Mouse (Mus musculus) pancreas, adult 10 weeks (tissue): ENCODE measurements around the gene Vipas39. TPM values are rescaled to one million over a fixed set of nuclear protein-coding genes. Genes with fewer than 3 reads are reported as not detected.

Experiments
- polyA plus RNA-seq: library from polyadenylated mRNA; stranded (reverse); fragments of 350-450 nt; fragmentation: Illumina TruSeq; extraction: RNeasy Lipid Tissue Mini Kit (QIAGEN cat#74804); gene quantifications from one replicate; pipeline ENCODE4 v1.2.3, GENCODE M21; 2015; ENCODE audit warnings: low read depth, low replicate concordance; ENCODE audit not compliant: insufficient read depth

Vipas39 gene
- polyA plus RNA-seq = 8.2 TPM

DNA sequence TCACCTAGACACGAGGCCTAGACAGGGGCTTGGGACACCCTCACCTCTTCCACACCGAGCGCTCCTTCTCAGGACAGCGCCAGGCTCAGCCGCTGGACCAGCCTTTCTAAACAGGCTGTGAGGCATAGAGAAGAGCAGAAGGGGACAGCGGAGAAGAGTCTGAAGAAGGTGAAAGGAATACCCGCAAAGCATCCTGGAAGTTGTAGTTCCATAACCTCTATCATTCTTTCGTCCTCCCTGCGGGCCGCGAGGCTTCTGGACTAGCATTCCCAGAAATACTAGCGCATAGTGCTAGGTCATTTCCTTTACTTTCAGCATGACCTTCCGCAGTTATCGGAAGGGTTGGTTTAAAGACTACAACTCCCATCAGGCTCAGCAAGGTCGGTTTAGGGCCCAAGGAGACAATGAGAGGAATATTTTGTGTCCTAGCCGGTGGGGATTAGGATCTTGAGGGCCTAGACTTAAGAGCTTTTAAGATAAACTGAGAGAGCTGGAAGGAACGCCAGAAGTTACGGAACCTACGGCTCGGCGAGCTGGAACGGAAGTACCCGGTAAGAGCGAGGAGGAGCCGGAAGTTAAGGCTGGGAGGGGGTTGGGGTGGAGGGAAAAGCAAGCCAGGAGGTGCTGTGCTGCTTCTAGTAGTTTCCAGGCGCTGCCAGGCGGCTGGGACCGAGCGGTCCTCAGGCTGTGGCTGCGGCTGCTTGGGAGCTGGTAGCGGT, at the start of gene Vipas39, which contains the start of gene Ahsa1:
Gene Vipas39 (minus strand): TSS at position 149 of the 719 bp plus-strand sequence.
Gene Ahsa1 (plus strand): TSS at position 372 of the 719 bp plus-strand sequence.

DNA sequence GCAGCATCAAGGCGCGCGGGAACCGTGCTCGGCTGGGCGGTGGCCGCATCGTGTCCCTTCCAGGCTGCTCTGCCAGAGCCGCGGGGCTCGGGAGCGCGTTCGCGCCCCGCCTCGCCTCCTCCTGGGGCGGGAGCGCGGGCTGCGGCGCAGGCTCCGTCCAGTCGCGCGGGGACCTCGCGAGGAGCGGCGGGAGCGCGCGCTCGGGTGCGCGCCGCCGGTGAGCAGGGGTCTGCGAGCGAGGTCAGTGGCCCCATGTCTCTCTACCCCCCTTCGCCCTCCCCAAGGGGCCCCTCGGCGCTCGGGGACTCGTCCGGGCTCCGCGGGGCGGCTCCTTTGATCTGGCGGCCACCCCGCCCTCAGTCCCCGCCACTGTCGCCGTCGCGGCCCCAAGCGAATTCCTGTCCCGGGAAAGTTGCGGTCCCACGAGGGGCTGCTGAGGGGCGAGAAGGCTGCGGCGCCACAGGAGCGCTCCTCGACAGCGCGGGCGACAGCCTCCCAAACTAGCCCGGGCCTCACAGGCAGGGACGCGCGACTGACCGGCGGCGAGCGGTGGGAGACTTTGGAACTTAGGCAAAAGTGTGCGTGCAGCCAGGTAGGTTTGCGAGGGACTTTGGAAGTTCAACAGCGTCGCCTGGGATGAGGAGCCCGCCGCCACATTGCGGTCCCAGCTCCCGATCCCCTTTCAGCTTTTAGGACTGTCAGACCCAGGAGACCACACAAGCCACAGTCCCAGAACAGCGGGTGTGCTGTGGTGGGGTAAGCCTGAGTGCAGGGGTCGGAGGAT, 33.8 kb upstream of the Vipas39 start, which contains the start of gene Ism2:
Gene Ism2 (minus strand): TSS at position 49 of the 784 bp plus-strand sequence.

DNA sequence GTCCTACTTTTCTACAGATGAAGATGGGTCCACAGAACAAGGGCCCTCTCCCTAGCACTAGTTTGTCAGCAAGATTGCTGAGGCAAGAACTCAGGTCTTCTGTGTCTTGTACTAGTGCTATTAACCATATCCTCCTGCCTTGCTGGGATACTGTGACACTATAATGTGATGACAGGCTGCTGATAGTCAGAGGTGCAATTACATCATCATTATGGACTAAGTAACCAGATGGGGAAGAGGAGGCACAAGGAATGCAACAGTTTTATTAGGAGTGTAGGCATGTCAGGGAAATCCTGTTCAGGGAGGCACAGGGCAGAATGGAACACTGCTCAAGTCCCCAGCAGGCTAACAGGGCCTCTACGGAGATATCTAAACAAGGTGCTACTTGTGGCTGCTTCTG, 27.4 kb downstream of the Vipas39 start, which contains the start of gene Noxred1:
Gene Noxred1 (minus strand): TSS at position 101 of the 400 bp plus-strand sequence.

DNA sequence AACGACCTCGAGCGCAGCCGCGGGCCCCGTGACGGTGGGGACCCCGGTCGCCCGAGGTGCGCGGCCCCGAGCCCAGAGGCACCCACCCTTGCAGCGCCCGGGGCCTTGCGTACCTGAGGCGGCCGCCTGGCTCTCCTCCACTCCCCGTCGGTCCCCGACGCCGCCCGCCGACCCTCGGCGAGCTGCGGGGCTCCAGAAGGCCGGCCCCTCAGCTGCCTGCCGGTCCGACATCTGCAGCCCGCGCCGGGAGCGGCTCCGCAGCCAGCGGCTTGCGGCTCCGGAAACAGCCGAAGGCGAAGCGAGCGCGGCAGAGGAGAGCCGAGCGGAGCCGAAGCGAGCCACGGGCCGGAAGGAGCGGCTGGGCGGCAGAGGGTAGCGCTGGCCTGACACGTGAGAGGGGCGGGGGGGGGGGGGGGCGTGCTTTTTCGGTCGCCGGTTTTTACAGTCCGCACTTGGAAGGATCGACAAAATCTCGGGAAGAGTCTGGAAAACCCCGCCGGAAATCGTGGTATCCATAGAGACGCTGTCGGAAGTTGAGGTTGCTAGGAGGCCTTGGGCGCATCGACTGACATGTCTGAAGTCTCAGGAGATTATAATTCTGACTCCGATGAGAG, 66.0 kb downstream of the Vipas39 start, which contains the start of gene Tmed8:
Gene Tmed8 (minus strand): TSS at position 482 of the 614 bp plus-strand sequence.

DNA sequence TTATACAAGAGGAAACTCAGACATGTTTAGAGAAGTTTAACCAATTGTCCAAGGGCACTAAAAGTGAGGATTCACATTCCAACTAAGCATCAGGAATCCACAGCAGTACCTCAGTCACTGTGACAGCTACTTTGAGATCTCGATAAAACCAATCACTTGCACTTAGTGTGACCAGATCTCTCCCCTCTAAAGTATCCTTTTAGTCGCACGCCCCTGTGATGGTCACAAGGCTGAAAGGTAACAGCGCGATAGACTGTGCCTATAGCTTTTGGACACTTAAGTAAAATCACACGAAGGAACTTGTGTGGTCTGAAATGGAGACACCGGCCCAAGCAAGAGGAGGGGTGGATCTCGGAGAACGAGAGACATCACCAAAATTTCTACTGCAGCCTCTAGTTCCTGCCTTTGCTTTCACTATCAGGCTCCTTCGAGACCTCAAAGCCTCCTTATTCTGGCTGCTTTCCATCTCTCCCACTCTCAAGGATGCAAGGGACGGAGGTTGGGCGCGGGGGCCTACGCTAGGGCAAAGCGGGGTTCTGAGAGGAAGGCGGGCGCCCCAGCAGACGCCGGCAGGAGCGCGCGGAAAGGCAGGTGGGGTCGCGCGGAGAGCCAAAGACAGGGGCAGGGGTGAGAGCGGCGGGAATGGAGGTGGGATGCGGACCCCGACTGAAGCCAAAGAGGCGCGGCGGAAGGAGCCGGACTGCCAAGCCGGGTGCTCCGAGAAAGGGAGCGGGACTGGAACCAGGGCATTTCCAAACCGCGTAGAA, 66.7 kb downstream of the Vipas39 start, which contains the start of gene Samd15:
Gene Samd15 (plus strand): TSS at position 518 of the 767 bp plus-strand sequence.

Other genes with a start within 250 kb of the Vipas39 start
- gene Tmem63c, start 244.9 kb downstream of the Vipas39 start, polyA plus RNA-seq = 0.52 TPM
- 1.0 TPM for gene Ngb, start 163.7 kb downstream of the Vipas39 start, polyA plus RNA-seq
- 33.7 TPM for gene Gstz1, start 119.1 kb downstream of the Vipas39 start, polyA plus RNA-seq
- 4.1 TPM for gene Pomt2, start 118.3 kb downstream of the Vipas39 start, polyA plus RNA-seq
- gene Samd15, start 66.5 kb downstream of the Vipas39 start, polyA plus RNA-seq = not detected
- gene Tmed8, start 65.8 kb downstream of the Vipas39 start, polyA plus RNA-seq = 3.2 TPM
- 0.52 TPM for gene Noxred1, start 27.5 kb downstream of the Vipas39 start, polyA plus RNA-seq
- 24.8 TPM for gene Ahsa1, start 223 bp upstream of the Vipas39 start, polyA plus RNA-seq
- not detected for gene Ism2, start 33.4 kb upstream of the Vipas39 start, polyA plus RNA-seq
- gene Sptlc2, start 122.1 kb upstream of the Vipas39 start, polyA plus RNA-seq = 14.4 TPM
- 19.3 TPM for gene Slirp, start 177.6 kb upstream of the Vipas39 start, polyA plus RNA-seq
- gene Alkbh1, start 177.8 kb upstream of the Vipas39 start, polyA plus RNA-seq = 5.8 TPM
- gene Snw1, start 206.0 kb upstream of the Vipas39 start, polyA plus RNA-seq = 11.0 TPM
- gene Gm5788, start 228.5 kb upstream of the Vipas39 start, polyA plus RNA-seq = not detected
- gene Gm8300, start 248.1 kb upstream of the Vipas39 start, polyA plus RNA-seq = not detected